Mouse (Mus musculus) forebrain, embryonic 15.5 days (tissue): ENCODE data around the gene Fxyd2. TPM values are rescaled to one million over a fixed set of nuclear protein-coding genes. Genes with fewer than 3 reads are reported as not detected.

Experiments
- ATAC-seq: fragments of 200-750 bp; cut with Nextera tagmentation; replicated peaks from 2 replicates; pipeline ENCODE4 v1.8.0; 2017; ENCODE audit warnings: mild to moderate bottlenecking, moderate TSS enrichment, moderate library complexity
- H3K27ac ChIP-seq: fragments of 300-500 bp; sonication (generic); replicated peaks from 2 replicates; pipeline ENCODE4 v1.5.1; 2015; ENCODE audit warnings: mild to moderate bottlenecking, inconsistent platforms
- H3K27me3 ChIP-seq: fragments of 300-500 bp; sonication (generic); 2 replicates; pipeline ENCODE4 v1.6.1; 2015; ENCODE audit warnings: inconsistent platforms
- H3K36me3 ChIP-seq: fragments of 300-500 bp; sonication (generic); 2 replicates; pipeline ENCODE4 v1.6.1; 2015; ENCODE audit warnings: mild to moderate bottlenecking, inconsistent platforms
- H3K4me1 ChIP-seq: fragments of 300-500 bp; sonication (generic); 2 replicates; pipeline ENCODE4 v1.6.1; 2015; ENCODE audit warnings: inconsistent platforms
- H3K4me2 ChIP-seq: fragments of 300-500 bp; sonication (generic); replicated peaks from 2 replicates; pipeline ENCODE4 v1.6.1; 2015; ENCODE audit warnings: mild to moderate bottlenecking, inconsistent platforms
- H3K4me3 ChIP-seq: fragments of 300-500 bp; sonication (generic); 2 replicates; pipeline ENCODE4 v1.5.1; 2015; ENCODE audit warnings: mild to moderate bottlenecking, inconsistent platforms
- H3K9ac ChIP-seq: fragments of 300-500 bp; sonication (generic); replicated peaks from 2 replicates; pipeline ENCODE4 v1.6.1; 2015; ENCODE audit warnings: mild to moderate bottlenecking, inconsistent platforms
- H3K9me3 ChIP-seq: fragments of 300-500 bp; sonication (generic); 2 replicates; pipeline ENCODE4 v1.6.1; 2016; ENCODE audit warnings: inconsistent platforms
- WGBS: fragments of 180-500 bp; shearing (Covaris S2); methylation state at CpG from one replicate; pipeline ENCODE4 v1.1.7; 2015; ENCODE audit warnings: mixed read lengths; 5-methylcytosine and 5-hydroxymethylcytosine counted together
- polyA plus RNA-seq: library from polyadenylated mRNA; unstranded; fragments of >200 nt; fragmentation: Nextera tagmentation; extraction: Ambion mirVana; gene quantifications from 2 replicates; pipeline ENCODE4 v1.2.1, GENCODE M21; 2015

Gene Fxyd2
- polyA plus RNA-seq, 1 experiment from 2014 or later: 5.8 TPM

GRCm38 (mm10) chr9:45412700-45413477 lies 13.4 kb downstream of the Fxyd2 start:
- no peak overlapping the region for H3K9ac ChIP-seq
- no peak overlapping the region for H3K4me2 ChIP-seq
- no peak for ATAC-seq
- H3K9me3 ChIP-seq: no peaks in the 10 kb centered on the region
- H3K27ac ChIP-seq: no peak overlapping the region
- 0 out of 2 replicates have a peak, but pooled peaks cover 3% of the 10 kb centered on the region for H3K27me3 ChIP-seq
- H3K36me3 ChIP-seq: no peaks in the 10 kb centered on the region
- H3K4me3 ChIP-seq: no peak overlapping the region
- WGBS: 81% methylated on average over 4 of the region's 4 CpGs
- H3K4me1 ChIP-seq: peaks cover 9% of the 10 kb centered on the region

GRCm38 (mm10) chr9:45413478-45414140 lies 14.1 kb downstream of the Fxyd2 start:
- Histone ChIP-seq H3K9me3 (no peaks in the 10 kb centered on the region), H3K9ac (no peak overlapping the region), H3K4me2 (no peak overlapping the region), H3K4me3 (no peak overlapping the region), H3K4me1 (peaks cover 5% of the 10 kb centered on the region), H3K27me3 (0 out of 2 replicates have a peak, but pooled peaks cover 3% of the 10 kb centered on the region), H3K36me3 (no peaks in the 10 kb centered on the region), H3K27ac (no peak overlapping the region)
- ATAC-seq: no peak
- WGBS: 63% methylated on average over 5 of the region's 5 CpGs

GRCm38 (mm10) chr9:45415912-45416311 lies 16.4 kb downstream of the Fxyd2 start:
- Histone ChIP-seq H3K4me3 (no peak overlapping the region), H3K4me2 (no peak overlapping the region), H3K9ac (no peak overlapping the region), H3K36me3 (no peaks in the 10 kb centered on the region), H3K4me1 (peaks cover 5% of the 10 kb centered on the region), H3K27me3 (no peaks in the 10 kb centered on the region), H3K27ac (no peak overlapping the region), H3K9me3 (no peaks in the 10 kb centered on the region)
- no peak for ATAC-seq
- WGBS: 34% methylated on average over 4 of the region's 4 CpGs

GRCm38 (mm10) chr9:45417245-45417644 lies 17.8 kb downstream of the Fxyd2 start:
- no peak overlapping the region for H3K4me3 ChIP-seq
- ATAC-seq: no peak
- peaks cover under 1% of the 10 kb centered on the region for H3K4me1 ChIP-seq
- no peaks in the 10 kb centered on the region for H3K9me3 ChIP-seq
- H3K4me2 ChIP-seq: no peak overlapping the region
- no peak overlapping the region for H3K27ac ChIP-seq
- H3K36me3 ChIP-seq: no peaks in the 10 kb centered on the region
- 29% methylated on average over 8 of the region's 8 CpGs for WGBS
- no peaks in the 10 kb centered on the region for H3K27me3 ChIP-seq
- H3K9ac ChIP-seq: no peak overlapping the region

GRCm38 (mm10) chr9:45418252-45418651 lies 18.8 kb downstream of the Fxyd2 start:
- Histone ChIP-seq H3K4me3 (no peak overlapping the region), H3K27me3 (no peaks in the 10 kb centered on the region), H3K4me2 (no peak overlapping the region), H3K9me3 (no peaks in the 10 kb centered on the region), H3K4me1 (no peaks in the 10 kb centered on the region), H3K27ac (no peak overlapping the region), H3K9ac (no peak overlapping the region), H3K36me3 (no peaks in the 10 kb centered on the region)
- WGBS: 70% methylated on average over 8 of the region's 8 CpGs
- ATAC-seq: no peak

GRCm38 (mm10) chr9:45421209-45421608 lies 21.7 kb downstream of the Fxyd2 start:
- no peak overlapping the region for H3K4me3 ChIP-seq
- H3K27me3 ChIP-seq: no peaks in the 10 kb centered on the region
- no peak overlapping the region for H3K27ac ChIP-seq
- H3K9ac ChIP-seq: no peak overlapping the region
- 65% methylated on average over 8 of the region's 8 CpGs for whole genome bisulfite sequencing
- H3K4me1 ChIP-seq: no peaks in the 10 kb centered on the region
- no peak overlapping the region for H3K4me2 ChIP-seq
- H3K36me3 ChIP-seq: no peaks in the 10 kb centered on the region
- ATAC-seq: no peak
- H3K9me3 ChIP-seq: no peaks in the 10 kb centered on the region

- 75% methylated on average over 7 of the region's 7 CpGs for WGBS
- ATAC-seq: no peak
- H3K27ac ChIP-seq: no peak overlapping the region
These were observed 23.4 kb downstream of the Fxyd2 start for GRCm38 (mm10) chr9:45422761-45423298.

GRCm38 (mm10) chr9:45426456-45426855 lies 27.0 kb downstream of the Fxyd2 start, which contains the start of gene Dscaml1:
TSS of gene Dscaml1 (plus strand) at chr9:45426628.
- Histone ChIP-seq H3K9ac (no peak within 1 kb of the TSS), H3K27me3 (0 out of 2 replicates have a peak, but pooled peaks cover 9% of the 10 kb centered on the region), H3K4me3 (no peak within 1 kb of the TSS), H3K36me3 (no peaks in the 10 kb centered on the region), H3K9me3 (no peaks in the 10 kb centered on the region), H3K27ac (no peak within 1 kb of the TSS), H3K4me2 (no peak within 1 kb of the TSS), H3K4me1 (peaks cover 15% of the 10 kb centered on the region)
- WGBS: 83% methylated on average over 4 of the region's 4 CpGs
- ATAC-seq: no peak

More at GRCm38 (mm10) chr9:45422761-45423298, 23.4 kb downstream of the Fxyd2 start:
- no peaks in the 10 kb centered on the region for H3K9me3 ChIP-seq
- H3K4me1 ChIP-seq: no peaks in the 10 kb centered on the region
- H3K4me2 ChIP-seq: no peak overlapping the region
- no peaks in the 10 kb centered on the region for H3K36me3 ChIP-seq
- no peak overlapping the region for H3K4me3 ChIP-seq
- no peaks in the 10 kb centered on the region for H3K27me3 ChIP-seq
- no peak overlapping the region for H3K9ac ChIP-seq

GRCm38 (mm10) chr9:45429392-45429791 lies 29.9 kb downstream of the Fxyd2 start:
- Histone ChIP-seq H3K27ac (no peak overlapping the region; the same call in 1 of the 2 replicates), H3K9ac (no peak overlapping the region), H3K4me3 (no peak overlapping the region), H3K9me3 (no peaks in the 10 kb centered on the region), H3K36me3 (no peaks in the 10 kb centered on the region), H3K4me1 (peaks cover 44% of the 10 kb centered on the region), H3K4me2 (peak overlapping the region; percentile 73; the same call in 1 of the 2 replicates), H3K27me3 (0 out of 2 replicates have a peak, but pooled peaks cover 9% of the 10 kb centered on the region)
- WGBS: 27% methylated on average over 5 of the region's 5 CpGs
- ATAC-seq: no peak

- ATAC-seq: peak; percentile 67
- Histone ChIP-seq H3K9me3 (no peaks in the 10 kb centered on the region), H3K4me3 (peak overlapping the region; percentile 73), H3K4me2 (peak overlapping the region; percentile 73), H3K27ac (peak overlapping the region; percentile 92), H3K9ac (peak overlapping the region; percentile 83), H3K4me1 (peaks cover 51% of the 10 kb centered on the region), H3K36me3 (no peaks in the 10 kb centered on the region), H3K27me3 (0 out of 2 replicates have a peak, but pooled peaks cover 9% of the 10 kb centered on the region)
- 2% methylated on average over 52 of the region's 54 CpGs for WGBS
These were observed 30.7 kb downstream of the Fxyd2 start for GRCm38 (mm10) chr9:45429951-45430697.

GRCm38 (mm10) chr9:45430698-45430959 lies 31.2 kb downstream of the Fxyd2 start:
- WGBS: 2% methylated on average over 15 of the region's 17 CpGs
- Histone ChIP-seq H3K9me3 (no peaks in the 10 kb centered on the region), H3K27ac (peak overlapping the region; percentile 92), H3K4me2 (peak overlapping the region; percentile 73), H3K4me3 (peak overlapping the region; percentile 73), H3K27me3 (0 out of 2 replicates have a peak, but pooled peaks cover 9% of the 10 kb centered on the region), H3K4me1 (peaks cover 56% of the 10 kb centered on the region), H3K9ac (peak overlapping the region; percentile 83), H3K36me3 (no peaks in the 10 kb centered on the region)
- peak; percentile 24 for ATAC-seq
